Mouse (Mus musculus) heart, adult 2 months (tissue): ENCODE data around the gene Fgf22.

Experiments used
- CTCF ChIP-seq: fragments of 200-600 bp; IDR thresholded peaks from 2 replicates; pipeline ENCODE4 v1.8.1; 2022; ENCODE audit warnings: antibody characterized with exemption, mild to moderate bottlenecking, moderate library complexity
- EP300 ChIP-seq: fragments of 200-500 bp; IDR thresholded peaks from 2 replicates; pipeline ENCODE4 v1.6.1; 2011; ENCODE audit warnings: low read depth, low read length, control low read depth; ENCODE audit not compliant: insufficient read depth

GRCm38 (mm10) chr10:79806972-79807371 lies 52.1 kb downstream of the Fgf22 start:
- no peak for TF ChIP-seq CTCF
- TF ChIP-seq EP300 = no peak
